Mouse (Mus musculus): ENCODE measurements around the gene Wdr91.

GRCm38 (mm10) chr6:34955862-34956241 is 45.2 kb upstream of the Wdr91 start:
- TF ChIP-seq CTCF (IDR thresholded peaks at IDR 0.05; ENCODE audit: extremely low read depth, insufficient read length, insufficient replicate concordance, low read depth, low read length) (no peak), POLR2A (IDR thresholded peaks at IDR 0.05; ENCODE audit: low read depth, low read length) (no peak)
